Mouse (Mus musculus) erythroblast, embryonic 14.5 days (primary cell): ENCODE data around the gene 1190005I06Rik.

ENCODE experiments used
- GATA1 ChIP-seq: IDR thresholded peaks from 2 replicates; pipeline ENCODE4 v1.6.1; 2012; ENCODE audit warnings: low read length, inconsistent platforms, mixed read lengths
- TAL1 ChIP-seq: IDR thresholded peaks from 3 replicates; pipeline ENCODE4 v1.6.1; 2012; ENCODE audit warnings: low read length, inconsistent platforms, mixed read lengths

DNA sequence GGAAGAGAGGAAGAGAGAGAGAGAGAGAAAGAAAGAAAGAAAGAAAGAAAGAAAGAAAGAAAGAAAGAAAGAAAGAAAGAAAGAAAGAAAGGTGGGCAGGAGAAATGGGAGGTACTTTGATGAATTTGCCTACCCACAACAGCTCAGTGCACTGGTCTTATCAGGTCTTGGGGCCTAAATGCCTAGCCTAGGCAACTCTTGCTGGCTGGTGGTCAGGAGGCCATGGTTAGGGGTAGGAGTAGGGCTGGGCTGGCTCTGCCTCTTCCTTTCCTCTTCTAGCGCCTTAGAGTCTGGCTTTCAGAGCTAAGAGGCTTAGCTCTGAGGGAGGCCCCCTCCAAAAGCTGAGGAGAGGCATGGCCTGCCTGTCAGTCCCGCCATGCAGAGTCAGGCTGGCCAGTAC lies 23.8 kb downstream of the 1190005I06Rik start:
- TF ChIP-seq TAL1 (no peak), GATA1 (no peak)
